Mouse (Mus musculus): ENCODE results near the gene Prmt8. TPM values are rescaled to one million over a fixed set of nuclear protein-coding genes. Genes with fewer than 3 reads are reported as not detected.

Prmt8 gene
- polyA plus RNA-seq, 1 experiment from 2014 or later: 5.0 TPM

DNA sequence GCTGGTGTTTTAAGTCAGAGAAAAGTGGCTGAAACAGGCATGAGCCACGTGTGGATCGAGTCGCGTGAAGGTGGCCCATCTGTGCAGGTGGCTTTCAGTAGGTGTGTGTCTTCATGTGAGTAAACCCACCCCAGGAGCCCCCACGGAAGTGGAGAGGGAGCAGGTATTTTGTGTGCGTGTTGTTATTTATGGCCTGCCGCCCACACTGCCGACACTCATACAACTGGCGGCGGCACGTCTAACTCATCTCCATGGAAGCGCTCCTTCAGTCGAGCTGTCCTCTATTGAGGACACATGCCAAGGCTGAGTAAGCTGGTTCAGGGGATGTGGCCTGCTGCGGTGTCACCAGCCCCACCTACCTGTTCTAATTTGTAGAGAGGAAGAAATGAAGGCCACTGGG, 49.4 kb downstream of the Prmt8 start:
- Histone ChIP-seq H3K27me3 (ENCODE audit: poor library complexity, severe bottlenecking) (no peaks in the 10 kb centered on the region), H3K4me3 (no peak overlapping the region), H3K9me3 (no peaks in the 10 kb centered on the region), H3K36me3 (replicated peaks) (no peaks in the 10 kb centered on the region), H3K27ac (no peak overlapping the region), H3K4me1 (peaks cover 39% of the 10 kb centered on the region)
- DNase-seq (ENCODE audit: extremely low spot score, low spot score): no peak
- 92% methylated on average over 14 of the region's 14 CpGs for WGBS

- 65% methylated on average over 21 of the region's 21 CpGs for WGBS
- Histone ChIP-seq H3K4me1 (peaks cover 26% of the 10 kb centered on the region), H3K9me3 (no peaks in the 10 kb centered on the region), H3K27me3 (ENCODE audit: poor library complexity, severe bottlenecking) (no peaks in the 10 kb centered on the region), H3K4me3 (no peak overlapping the region), H3K27ac (peak overlapping the region; percentile 32), H3K36me3 (replicated peaks) (no peaks in the 10 kb centered on the region)
- DNase-seq (ENCODE audit: extremely low spot score, low spot score): no peak
These were observed 51.8 kb downstream of the Prmt8 start for GRCm38 (mm10) chr6:127717239-127718137.

DNA sequence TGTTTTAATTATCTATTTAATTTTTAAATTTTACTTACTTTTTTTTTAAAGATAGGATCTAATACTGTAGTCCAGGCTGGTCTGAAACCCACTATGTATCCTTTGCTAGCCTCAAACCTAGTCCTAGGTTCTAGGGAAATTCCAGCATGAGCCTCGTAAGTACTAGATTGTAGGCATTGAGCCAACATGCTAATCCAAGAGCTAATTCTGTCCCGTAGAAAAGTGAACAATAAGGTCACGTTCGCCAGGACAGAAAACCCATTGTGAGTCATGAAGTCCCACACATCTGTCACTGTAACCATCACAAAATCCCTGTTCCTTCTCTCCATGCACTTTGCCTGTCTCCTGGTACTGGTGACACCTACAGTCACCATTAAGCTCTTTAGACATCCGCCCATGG, 53.8 kb downstream of the Prmt8 start:
- Histone ChIP-seq H3K27ac (no peak overlapping the region), H3K4me1 (peaks cover 26% of the 10 kb centered on the region), H3K9me3 (no peaks in the 10 kb centered on the region), H3K36me3 (replicated peaks) (no peaks in the 10 kb centered on the region), H3K27me3 (ENCODE audit: poor library complexity, severe bottlenecking) (no peaks in the 10 kb centered on the region), H3K4me3 (no peak overlapping the region)
- 91% methylated on average over 5 of the region's 5 CpGs for WGBS
- DNase-seq (ENCODE audit: extremely low spot score, low spot score): no peak

- no peaks in the 10 kb centered on the region for H3K9me3 ChIP-seq
- WGBS: 90% methylated on average over 5 of the region's 5 CpGs
- no peaks in the 10 kb centered on the region for H3K36me3 ChIP-seq (replicated peaks)
- H3K27me3 ChIP-seq (ENCODE audit: poor library complexity, severe bottlenecking): no peaks in the 10 kb centered on the region
- no peak overlapping the region for H3K27ac ChIP-seq
- no peak overlapping the region for H3K4me3 ChIP-seq
- H3K4me1 ChIP-seq: peaks cover 20% of the 10 kb centered on the region
- no peak for DNase-seq (ENCODE audit: extremely low spot score, low spot score)
These were observed 54.4 kb downstream of the Prmt8 start for GRCm38 (mm10) chr6:127714906-127715305.

DNA sequence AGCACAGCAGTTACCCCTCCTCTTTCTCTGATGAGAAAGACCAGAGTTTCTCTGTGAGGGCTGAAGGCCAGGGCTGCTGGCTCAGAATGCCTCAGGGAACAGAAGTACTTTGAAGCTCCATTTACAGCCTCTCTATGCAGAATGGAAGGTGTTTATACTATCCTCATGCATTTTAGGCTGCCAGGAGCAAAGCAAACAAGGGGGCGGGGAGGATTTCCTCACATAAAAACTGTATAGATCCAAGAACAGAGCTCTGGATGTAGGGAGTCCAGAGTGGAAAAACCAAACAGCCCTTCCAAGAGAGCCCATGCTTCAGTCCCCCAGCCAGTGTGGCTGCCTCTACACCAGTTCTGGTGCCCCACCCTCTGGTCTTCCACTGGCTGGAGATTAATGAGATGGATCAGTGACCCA, 61.0 kb downstream of the Prmt8 start:
- H3K36me3 ChIP-seq (replicated peaks): no peaks in the 10 kb centered on the region
- WGBS: 83% methylated on average over 1 of the region's 1 CpGs
- peaks cover 21% of the 10 kb centered on the region for H3K4me1 ChIP-seq
- H3K9me3 ChIP-seq: no peaks in the 10 kb centered on the region
- H3K4me3 ChIP-seq: no peak overlapping the region
- H3K27ac ChIP-seq: 0 out of 2 replicates have a peak overlapping the region, but pooled peaks have one; percentile 15
- DNase-seq (ENCODE audit: extremely low spot score, low spot score): no peak
- peaks cover 13% of the 10 kb centered on the region; the same call in 1 of the 2 replicates for H3K27me3 ChIP-seq (ENCODE audit: poor library complexity, severe bottlenecking)

DNA sequence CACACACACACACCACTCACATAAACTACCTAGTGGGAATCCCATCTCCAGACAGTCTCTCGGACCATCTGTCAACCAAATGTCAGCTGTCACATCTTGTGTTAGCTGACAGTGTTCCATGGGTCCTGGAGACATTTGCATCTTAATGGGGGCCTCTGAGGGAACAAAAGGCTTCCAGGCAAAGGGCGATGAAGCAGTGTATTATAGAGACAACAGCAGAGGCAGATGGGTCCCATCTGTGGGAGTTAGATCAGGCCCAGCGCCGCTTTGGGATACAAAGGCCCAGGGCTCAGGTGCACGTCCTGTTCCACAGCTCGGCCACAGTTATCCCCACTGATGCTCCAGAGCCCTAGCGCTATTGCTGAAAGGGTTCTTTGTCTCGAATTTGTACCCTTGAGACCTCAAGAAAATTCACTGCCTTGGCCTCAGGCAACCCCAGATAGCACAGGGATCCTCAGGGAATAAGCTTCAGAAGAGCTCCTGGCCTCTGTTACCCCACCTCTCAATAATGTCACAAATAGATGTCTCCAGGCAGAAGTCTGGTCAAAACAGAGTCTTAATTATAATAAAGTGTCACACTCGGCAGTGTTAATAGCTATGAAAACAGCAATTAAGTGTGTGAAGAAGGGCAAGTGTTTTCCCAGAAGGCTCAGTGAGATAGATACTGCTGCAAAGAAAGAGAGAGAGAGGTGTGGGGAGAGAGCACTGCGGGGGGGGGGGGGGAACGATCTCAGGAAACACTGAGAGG, 68.1 kb downstream of the Prmt8 start:
- Histone ChIP-seq H3K4me1 (peaks cover 33% of the 10 kb centered on the region), H3K4me3 (no peak overlapping the region), H3K27me3 (ENCODE audit: poor library complexity, severe bottlenecking) (peaks cover 12% of the 10 kb centered on the region; the same call in 1 of the 2 replicates), H3K27ac (peak overlapping the region; percentile 62), H3K36me3 (replicated peaks) (no peaks in the 10 kb centered on the region), H3K9me3 (no peaks in the 10 kb centered on the region)
- DNase-seq (ENCODE audit: extremely low spot score, low spot score): peak; percentile 33
- 27% methylated on average over 10 of the region's 11 CpGs for WGBS

DNA sequence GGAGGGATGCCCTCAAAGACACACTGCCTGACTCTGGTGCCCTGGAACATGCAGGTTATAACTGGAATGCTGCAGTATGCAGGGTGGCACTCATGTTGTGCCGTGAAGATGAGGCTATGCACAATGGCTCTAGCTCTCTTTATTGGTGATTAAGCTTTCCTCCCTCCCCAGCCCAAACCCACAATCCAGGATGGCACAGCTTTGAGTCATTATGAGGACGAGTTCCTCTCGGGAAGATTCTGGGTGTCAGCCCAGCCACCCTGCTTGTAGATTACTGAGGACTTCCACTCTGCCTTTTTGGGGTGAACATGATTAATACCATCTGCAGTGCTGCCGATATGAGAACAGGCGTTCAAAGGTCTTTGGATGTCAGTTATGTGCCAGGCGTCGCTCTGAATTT, 75.6 kb downstream of the Prmt8 start:
- WGBS: 90% methylated on average over 7 of the region's 7 CpGs
- no peaks in the 10 kb centered on the region for H3K9me3 ChIP-seq
- peaks cover 8% of the 10 kb centered on the region for H3K4me1 ChIP-seq
- no peak overlapping the region for H3K4me3 ChIP-seq
- no peaks in the 10 kb centered on the region for H3K36me3 ChIP-seq (replicated peaks)
- H3K27me3 ChIP-seq (ENCODE audit: poor library complexity, severe bottlenecking): no peaks in the 10 kb centered on the region
- no peak overlapping the region for H3K27ac ChIP-seq
- no peak for DNase-seq (ENCODE audit: extremely low spot score, low spot score)

- H3K4me3 ChIP-seq: no peak overlapping the region
- no peaks in the 10 kb centered on the region for H3K9me3 ChIP-seq
- no peaks in the 10 kb centered on the region for H3K36me3 ChIP-seq (replicated peaks)
- DNase-seq (ENCODE audit: extremely low spot score, low spot score): no peak
- peaks cover 8% of the 10 kb centered on the region for H3K4me1 ChIP-seq
- H3K27me3 ChIP-seq (ENCODE audit: poor library complexity, severe bottlenecking): no peaks in the 10 kb centered on the region
- 65% methylated on average over 7 of the region's 7 CpGs for WGBS
- no peak overlapping the region for H3K27ac ChIP-seq
These were observed 77.0 kb downstream of the Prmt8 start for GRCm38 (mm10) chr6:127692298-127692697.

DNA sequence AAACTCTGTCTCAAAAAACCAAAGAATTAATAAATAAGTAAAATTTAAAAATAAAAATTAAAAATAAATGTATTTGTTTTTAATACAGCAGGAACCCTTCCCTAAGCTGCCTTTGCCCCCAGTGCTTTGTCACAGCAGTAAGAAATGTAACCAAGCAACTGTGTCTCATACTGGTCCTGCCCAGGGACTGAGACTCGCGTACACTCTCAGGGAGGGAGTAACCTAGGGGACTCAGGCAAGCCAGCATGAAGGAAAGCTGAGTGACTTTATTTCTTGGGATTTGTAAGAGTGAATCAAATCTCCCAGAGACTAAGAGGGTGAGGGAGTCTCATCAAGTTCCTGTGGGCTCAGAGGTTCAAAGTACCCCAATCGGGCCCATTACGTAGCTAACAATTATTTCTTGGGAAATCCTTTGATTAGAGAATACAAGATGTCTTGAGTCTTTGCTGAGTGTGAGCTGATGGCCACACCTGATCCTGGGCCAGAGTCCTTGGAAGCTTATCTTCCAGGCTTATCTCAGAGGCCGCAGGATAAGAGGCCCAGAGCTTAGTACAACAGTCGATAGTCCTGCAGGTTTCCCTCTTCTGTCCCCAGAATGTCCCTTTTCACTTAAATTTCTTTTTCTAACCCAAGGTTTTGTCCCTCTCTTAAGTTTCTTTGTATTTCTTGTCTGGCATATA, 82.0 kb downstream of the Prmt8 start:
- Histone ChIP-seq H3K4me3 (no peak overlapping the region), H3K9me3 (no peaks in the 10 kb centered on the region), H3K4me1 (peaks cover 5% of the 10 kb centered on the region), H3K27me3 (ENCODE audit: poor library complexity, severe bottlenecking) (no peaks in the 10 kb centered on the region), H3K27ac (no peak overlapping the region), H3K36me3 (replicated peaks) (no peaks in the 10 kb centered on the region)
- 91% methylated on average over 6 of the region's 6 CpGs for WGBS
- no peak for DNase-seq (ENCODE audit: extremely low spot score, low spot score)

- 86% methylated on average over 4 of the region's 4 CpGs for WGBS
These were observed 84.3 kb downstream of the Prmt8 start for GRCm38 (mm10) chr6:127684981-127685380.

GRCm38 (mm10) chr6:127683561-127683960, 85.7 kb downstream of the Prmt8 start:
- DNase-seq (ENCODE audit: extremely low spot score, low spot score): no peak
- Histone ChIP-seq H3K27me3 (ENCODE audit: poor library complexity, severe bottlenecking) (no peaks in the 10 kb centered on the region), H3K4me1 (no peaks in the 10 kb centered on the region), H3K27ac (no peak overlapping the region), H3K36me3 (replicated peaks) (no peaks in the 10 kb centered on the region), H3K4me3 (no peak overlapping the region), H3K9me3 (no peaks in the 10 kb centered on the region)
- 72% methylated on average over 8 of the region's 8 CpGs for WGBS

More at GRCm38 (mm10) chr6:127684981-127685380, 84.3 kb downstream of the Prmt8 start:
- H3K9me3 ChIP-seq: no peaks in the 10 kb centered on the region
- no peaks in the 10 kb centered on the region for H3K36me3 ChIP-seq (replicated peaks)
- no peak for DNase-seq (ENCODE audit: extremely low spot score, low spot score)
- H3K4me1 ChIP-seq: no peaks in the 10 kb centered on the region
- no peak overlapping the region for H3K27ac ChIP-seq
- no peaks in the 10 kb centered on the region for H3K27me3 ChIP-seq (ENCODE audit: poor library complexity, severe bottlenecking)
- H3K4me3 ChIP-seq: no peak overlapping the region

DNA sequence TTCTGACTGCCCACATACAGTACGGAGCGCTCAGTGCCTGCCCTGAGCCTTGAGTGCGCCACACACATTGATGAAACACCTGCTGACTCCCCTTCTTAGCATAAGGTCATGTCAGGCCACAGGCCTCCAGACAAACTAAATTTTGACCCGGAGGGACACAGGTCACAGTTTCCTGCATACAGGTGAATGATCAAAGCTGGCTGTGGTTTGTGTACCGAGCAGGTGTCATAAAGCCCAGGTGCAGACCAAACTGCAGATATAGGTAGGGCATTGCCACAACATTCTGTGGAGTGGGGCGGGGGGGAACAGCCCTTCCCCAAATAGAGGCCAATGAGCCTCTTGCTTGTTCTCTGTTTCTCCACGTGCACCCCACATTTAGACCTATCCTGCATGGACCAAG, 88.5 kb downstream of the Prmt8 start:
- no peaks in the 10 kb centered on the region for H3K36me3 ChIP-seq (replicated peaks)
- no peak overlapping the region for H3K27ac ChIP-seq
- 94% methylated on average over 7 of the region's 7 CpGs for WGBS
- no peak overlapping the region for H3K4me3 ChIP-seq
- DNase-seq (ENCODE audit: extremely low spot score, low spot score): no peak
- no peaks in the 10 kb centered on the region for H3K4me1 ChIP-seq
- no peaks in the 10 kb centered on the region for H3K27me3 ChIP-seq (ENCODE audit: poor library complexity, severe bottlenecking)
- H3K9me3 ChIP-seq: no peaks in the 10 kb centered on the region

All from forebrain, embryonic 10.5 days (tissue).